ENCODE assay signal across 8 mouse cellular contexts in the genomic region with DNA sequence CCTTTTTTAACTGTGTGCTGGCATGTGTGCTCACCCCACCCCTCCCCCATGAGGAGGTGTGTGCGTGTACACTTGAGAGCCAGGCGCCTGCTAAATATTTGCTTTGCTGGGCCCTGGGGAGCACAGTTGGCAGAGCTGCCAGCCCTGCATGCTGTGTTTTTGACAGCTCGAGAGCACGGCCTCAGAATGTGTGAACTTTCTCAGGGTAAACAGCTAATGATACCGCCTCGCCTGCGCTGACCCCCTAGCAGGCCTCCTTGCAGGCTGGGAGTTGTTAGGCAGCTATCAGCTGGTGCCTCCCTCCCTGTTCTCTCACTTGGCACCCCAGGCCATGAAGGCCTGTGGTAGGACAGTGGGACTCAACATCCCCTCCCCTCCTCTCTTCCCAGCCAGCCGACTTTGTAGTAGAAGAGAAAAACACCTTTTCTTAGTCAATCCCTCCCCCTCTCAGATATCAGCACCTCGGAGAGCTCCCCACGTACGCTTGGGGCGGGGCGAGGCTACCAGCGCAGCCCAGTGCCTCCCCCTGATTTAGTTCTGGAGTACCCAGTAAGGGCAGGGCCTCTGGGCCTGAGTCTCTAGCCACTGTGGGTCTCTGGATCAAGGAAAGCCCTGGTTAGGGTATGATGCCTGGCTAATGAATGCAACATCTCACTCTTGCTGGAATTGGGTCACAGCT.
A peak's percentile ranks its signal among the peaks of the same experiment; 100 is the strongest.
DNase-seq lines count a peak whose midpoint lies in the region; ATAC-seq and TF ChIP-seq lines count a peak whose summit lies in the region.

No protein-coding gene starts in this region.

- peak; percentile 68 for DNase-seq in neural tube, embryonic 10.5 days (ENCODE audit: extremely low spot score, low spot score)
- DNase-seq in embryo, embryonic 9.5 days (ENCODE audit: extremely low spot score): peak; percentile 79
- no peak for DNase-seq in frontal cortex, adult 2 months (ENCODE audit: extremely low spot score in 1 of 2, low spot score in 1 of 2)
- DNase-seq in left cerebral cortex, adult 2 months (ENCODE audit: extremely low spot score in 1 of 2, low spot score in 2 of 2): no peak

- H3K4me2 ChIP-seq in neural tube, embryonic 15.5 days: no peak overlapping the region
- no peak overlapping the region for H3K4me2 ChIP-seq in intestine, embryonic 16.5 days (ENCODE audit: low read depth, low read length)
- H3K4me2 ChIP-seq in myocyte (ENCODE audit: low read depth): no peak overlapping the region

- H3K9ac ChIP-seq in neural tube, embryonic 15.5 days (replicated peaks): no peak overlapping the region
- no peak overlapping the region for H3K9ac ChIP-seq in intestine, embryonic 16.5 days (ENCODE audit: low read depth, low read length)

- WGBS in neural tube, embryonic 15.5 days: 12% methylated on average over 14 of the region's 14 CpGs
- 4% methylated on average over 14 of the region's 14 CpGs for WGBS in intestine, embryonic 16.5 days

- no peak for TF ChIP-seq CTCF in left cerebral cortex, adult 2 months (IDR thresholded peaks at IDR 0.05)

- H3K4me3 ChIP-seq in neural tube, embryonic 15.5 days (replicated peaks): no peak overlapping the region
- H3K4me3 ChIP-seq in intestine, embryonic 16.5 days (ENCODE audit: low read length): no peak overlapping the region
- H3K4me3 ChIP-seq in myocyte: no peak overlapping the region
- H3K4me3 ChIP-seq in left cerebral cortex, adult 2 months: no peak overlapping the region

- peaks cover 8% of the 10 kb centered on the region; the same call in 1 of the 2 replicates for H3K27me3 ChIP-seq in neural tube, embryonic 15.5 days (replicated peaks)
- H3K27me3 ChIP-seq in intestine, embryonic 16.5 days (replicated peaks; ENCODE audit: control insufficient read depth, insufficient read depth, low read length): no peaks in the 10 kb centered on the region
- H3K27me3 ChIP-seq in myocyte (ENCODE audit: control insufficient read depth, insufficient read depth, insufficient read length): no peaks in the 10 kb centered on the region

- intact Hi-C loops in left cerebral cortex, adult 2 months (cut with DNase I): no loop called here

- TF ChIP-seq POLR2A in myocyte (IDR thresholded peaks at IDR 0.05; ENCODE audit: insufficient read length, low read depth): no peak

- peaks cover 45% of the 10 kb centered on the region for H3K4me1 ChIP-seq in neural tube, embryonic 15.5 days
- H3K4me1 ChIP-seq in intestine, embryonic 16.5 days (ENCODE audit: control insufficient read depth, insufficient read depth, low read length): no peaks in the 10 kb centered on the region

- no peaks in the 10 kb centered on the region for H3K36me3 ChIP-seq in neural tube, embryonic 15.5 days
- H3K36me3 ChIP-seq in intestine, embryonic 16.5 days (ENCODE audit: control insufficient read depth, insufficient read depth, low read length): no peaks in the 10 kb centered on the region
- no peaks in the 10 kb centered on the region for H3K36me3 ChIP-seq in myocyte (ENCODE audit: control insufficient read depth, insufficient read depth)

- no peak overlapping the region for H3K27ac ChIP-seq in neural tube, embryonic 15.5 days (replicated peaks)
- no peak overlapping the region for H3K27ac ChIP-seq in intestine, embryonic 16.5 days (ENCODE audit: low read length)
- no peak overlapping the region for H3K27ac ChIP-seq in left cerebral cortex, adult 2 months

- no peaks in the 10 kb centered on the region for H3K9me3 ChIP-seq in neural tube, embryonic 15.5 days (replicated peaks)
- no peaks in the 10 kb centered on the region for H3K9me3 ChIP-seq in intestine, embryonic 16.5 days (ENCODE audit: control insufficient read depth, low read length)

- H3K79me2 ChIP-seq in myocyte (ENCODE audit: control insufficient read depth, insufficient read depth): no peaks in the 10 kb centered on the region

- no peak overlapping the region for H3ac ChIP-seq in myocyte (ENCODE audit: control insufficient read depth, insufficient read length)

- no peak for ATAC-seq in neural tube, embryonic 15.5 days (ENCODE audit: low FRiP score)
- ATAC-seq in intestine, embryonic 16.5 days: peak; percentile 64
- ATAC-seq in activated CD4-positive, CD25-positive, alpha-beta regulatory T cell, adult 4 months: no peak

TF ChIP-seq in myocyte, 11 proteins besides CTCF, POLR2A, EP300 and RAD21:
- TF ChIP-seq TCF12 (IDR thresholded peaks at IDR 0.05; ENCODE audit: insufficient read depth, poor library complexity, severe bottlenecking) (no peak), CEBPB (IDR thresholded peaks at IDR 0.05; ENCODE audit: insufficient read depth, poor library complexity, severe bottlenecking) (no peak), MAX (IDR thresholded peaks at IDR 0.05; ENCODE audit: low read depth) (no peak), REST (IDR thresholded peaks at IDR 0.05; ENCODE audit: insufficient read depth, insufficient read length) (peak; percentile 50)

Comparison
In these comparisons a context has a peak if more than half of its experiments do, and no peak if none do; other contexts are left out.
1. DNase-seq: peak in neural tube, embryonic 10.5 days (single experiment) and embryo, embryonic 9.5 days (single experiment); none in frontal cortex, adult 2 months (0 of 2) and left cerebral cortex, adult 2 months (0 of 2).